Mouse (Mus musculus): ENCODE measurements around the gene Gm5773. TPM values are rescaled to one million over a fixed set of nuclear protein-coding genes. Genes with fewer than 3 reads are reported as not detected.

Gm5773 gene
- polyA plus RNA-seq (2012; rRNA removed) = not detected in 2 replicates

GRCm38 (mm10) chr3:93772700-93773099 is at the start of gene Gm5773:
Gm5773 (plus strand) TSS chr3:93773000.

GRCm38 (mm10) chr3:93796098-93796497 is 23.3 kb downstream of the Gm5773 start, which contains the start of gene Tdpoz4:
Tdpoz4 (plus strand) TSS chr3:93796398.

Other genes with a start within 250 kb of the Gm5773 start
- 123 and 162 TPM in 2 replicates for gene S100a10, start 217.9 kb upstream of the Gm5773 start, polyA plus RNA-seq (2012; rRNA removed)
- not detected in 2 replicates for gene Tdpoz2, start 120.3 kb upstream of the Gm5773 start, polyA plus RNA-seq (2012; rRNA removed)
- gene Tdpoz1, start 96.7 kb upstream of the Gm5773 start, polyA plus RNA-seq (2012; rRNA removed) = not detected in 2 replicates
- not detected in 2 replicates for gene Gm37596, start 79.9 kb upstream of the Gm5773 start, polyA plus RNA-seq (2012; rRNA removed)
- not detected in 2 replicates for gene Tdpoz4, start 23.4 kb downstream of the Gm5773 start, polyA plus RNA-seq (2012; rRNA removed)
- not detected in 2 replicates for gene Tdpoz3, start 53.0 kb downstream of the Gm5773 start, polyA plus RNA-seq (2012; rRNA removed)
- gene Gm9117, start 170.5 kb downstream of the Gm5773 start, polyA plus RNA-seq (2012; rRNA removed) = not detected in 2 replicates
- gene Tdpoz5, start 188.3 kb downstream of the Gm5773 start, polyA plus RNA-seq (2012; rRNA removed) = not detected in 2 replicates